In genomic region chr2:9141411-9141810, GRCm38 (mm10) we compare ENCODE assay signal across 22 mouse cellular contexts.
DNase-seq lines count a peak whose midpoint lies in the region; ATAC-seq and TF ChIP-seq lines count a peak whose summit lies in the region.
"Had no signal": no experiment of that assay in that cellular context is flagged by ENCODE, and none has a peak within 500 bp of the region (broad histone marks: within the 10 kb centered on the region; RNA-seq: fewer than 3 reads in every experiment).

No protein-coding gene starts in this region.

- peak overlapping the region; percentile 37 for H3K4me2 ChIP-seq in myocyte (ENCODE audit: low read depth)
- H3K4me2 ChIP-seq in midbrain, embryonic 11.5 days, result no peak overlapping the region
- H3K4me2 ChIP-seq: embryonic facial prominence, embryonic 13.5 days; forebrain, embryonic 12.5 days; heart, embryonic 11.5 days; heart, embryonic 15.5 days; hindbrain, embryonic 12.5 days had no signal

- 88% methylated on average over 1 of the region's 1 CpGs for WGBS in midbrain, embryonic 11.5 days

- H3K36me3 ChIP-seq in C2C12 (ENCODE audit: control insufficient read depth, insufficient read depth), result no peaks in the 10 kb centered on the region
- H3K36me3 ChIP-seq in G1E (replicated peaks), result no peaks in the 10 kb centered on the region
- H3K36me3 ChIP-seq in myocyte (ENCODE audit: control insufficient read depth, insufficient read depth), result no peaks in the 10 kb centered on the region
- no peaks in the 10 kb centered on the region for H3K36me3 ChIP-seq in midbrain, embryonic 11.5 days (ENCODE audit: control insufficient read depth, insufficient read depth, low read length)
- H3K36me3 ChIP-seq: embryonic facial prominence, embryonic 13.5 days; forebrain, embryonic 12.5 days; heart, embryonic 15.5 days; hindbrain, embryonic 12.5 days had no signal

- peak; percentile 34; the same call in 1 of the 2 replicates for ATAC-seq in G1E (ENCODE audit: extremely low read depth, insufficient number of reproducible peaks, low FRiP score, poor library complexity, severe bottlenecking)
- ATAC-seq in midbrain, embryonic 11.5 days (ENCODE audit: low FRiP score), result no peak
- ATAC-seq: forebrain, embryonic 16.5 days; hindbrain, postnatal 0 days; intestine, embryonic 16.5 days had no signal

- no peak for DNase-seq in G1E (ENCODE audit: low spot score)
- DNase-seq in adipocyte (ENCODE audit: low spot score), result peak; percentile 6
- no peak for DNase-seq in lung, postnatal 4 days
- DNase-seq in midbrain, embryonic 11.5 days (ENCODE audit: low spot score, missing footprints), result no peak
- DNase-seq in spleen, postnatal 14 days (ENCODE audit: low spot score in 2 of 2), result no peak
- DNase-seq in gastrocnemius, adult 18-20 months (ENCODE audit: low spot score), result no peak
- DNase-seq: adrenal gland, postnatal 10 days; cerebellum, adult 11-12 months; cerebellum, adult 9-10 months; cerebellum, postnatal 25 days; gastrocnemius, postnatal 14 days; heart, adult 2 months had no signal

- no peaks in the 10 kb centered on the region for H3K9me3 ChIP-seq in G1E (replicated peaks)
- H3K9me3 ChIP-seq in midbrain, embryonic 11.5 days (ENCODE audit: control insufficient read depth, low read length), result no peaks in the 10 kb centered on the region
- H3K9me3 ChIP-seq: embryonic facial prominence, embryonic 13.5 days; forebrain, embryonic 12.5 days; heart, embryonic 15.5 days; hindbrain, embryonic 12.5 days had no signal

- H3ac ChIP-seq in C2C12 (ENCODE audit: control insufficient read depth, insufficient read length, low read depth), result no peak overlapping the region
- no peak overlapping the region for H3ac ChIP-seq in myocyte (ENCODE audit: control insufficient read depth, insufficient read length)

- H3K9ac ChIP-seq in midbrain, embryonic 11.5 days (ENCODE audit: low read length), result no peak overlapping the region
- H3K9ac ChIP-seq: embryonic facial prominence, embryonic 13.5 days; forebrain, embryonic 12.5 days; heart, embryonic 15.5 days; hindbrain, embryonic 12.5 days had no signal

- no peak for TF ChIP-seq POLR2A in myocyte (IDR thresholded peaks at IDR 0.05; ENCODE audit: insufficient read length, low read depth)

- H3K79me2 ChIP-seq in C2C12 (ENCODE audit: control insufficient read depth, insufficient read depth), result no peaks in the 10 kb centered on the region
- no peaks in the 10 kb centered on the region for H3K79me2 ChIP-seq in myocyte (ENCODE audit: control insufficient read depth, insufficient read depth)

- H3K27me3 ChIP-seq in C2C12 (ENCODE audit: control insufficient read depth, insufficient read depth, insufficient read length) (no peaks in the 10 kb centered on the region), G1E (ENCODE audit: insufficient read depth, low read length) (no peaks in the 10 kb centered on the region), myocyte (ENCODE audit: control insufficient read depth, insufficient read depth, insufficient read length) (no peaks in the 10 kb centered on the region)
- no peaks in the 10 kb centered on the region for H3K27me3 ChIP-seq in midbrain, embryonic 11.5 days (ENCODE audit: control insufficient read depth, insufficient read depth, low read length)
- H3K27me3 ChIP-seq: embryonic facial prominence, embryonic 13.5 days; forebrain, embryonic 12.5 days; heart, embryonic 15.5 days; hindbrain, embryonic 12.5 days had no signal

- H3K27ac ChIP-seq in midbrain, embryonic 11.5 days (ENCODE audit: low read depth, low read length), result no peak overlapping the region
- H3K27ac ChIP-seq: embryonic facial prominence, embryonic 13.5 days; forebrain, embryonic 12.5 days; heart, adult 2 months; heart, embryonic 15.5 days; hindbrain, embryonic 12.5 days; hindbrain, postnatal 0 days had no signal

- H3K4me3 ChIP-seq in C2C12 (ENCODE audit: insufficient read depth, poor library complexity, severe bottlenecking) (no peak overlapping the region), G1E (ENCODE audit: low read depth, low read length) (no peak overlapping the region), myocyte (no peak overlapping the region)
- H3K4me3 ChIP-seq in midbrain, embryonic 11.5 days (ENCODE audit: low read depth, low read length), result no peak overlapping the region
- H3K4me3 ChIP-seq: embryonic facial prominence, embryonic 13.5 days; forebrain, embryonic 12.5 days; heart, adult 2 months; heart, embryonic 15.5 days; hindbrain, embryonic 12.5 days had no signal

- no peaks in the 10 kb centered on the region for H3K79me3 ChIP-seq in C2C12 (ENCODE audit: low read depth)

- TF ChIP-seq CTCF in C2C12 (IDR thresholded peaks at IDR 0.05; ENCODE audit: control insufficient read depth, insufficient read depth, insufficient read length), result no peak
- TF ChIP-seq CTCF in G1E (IDR thresholded peaks at IDR 0.05; ENCODE audit: low read depth, low read length), result no peak

- no peaks in the 10 kb centered on the region for H3K4me1 ChIP-seq in G1E (ENCODE audit: insufficient read depth, low read depth, low read length)
- no peaks in the 10 kb centered on the region for H3K4me1 ChIP-seq in midbrain, embryonic 11.5 days (ENCODE audit: control insufficient read depth, insufficient read depth, low read length)
- H3K4me1 ChIP-seq: embryonic facial prominence, embryonic 13.5 days; forebrain, embryonic 12.5 days; heart, embryonic 15.5 days; hindbrain, embryonic 12.5 days had no signal

TF ChIP-seq in C2C12, 6 proteins besides CTCF, POLR2A, EP300 and RAD21:
- TF ChIP-seq USF1 (IDR thresholded peaks at IDR 0.05; ENCODE audit: low read depth) (no peak), CEBPB (IDR thresholded peaks at IDR 0.05; ENCODE audit: low read depth) (no peak), MAX (IDR thresholded peaks at IDR 0.05) (no peak), MYOG (IDR thresholded peaks at IDR 0.05; ENCODE audit: control insufficient read depth, extremely low read depth, insufficient read length) (no peak), FOSL1 (IDR thresholded peaks at IDR 0.05; ENCODE audit: insufficient read depth, low read length, poor library complexity, severe bottlenecking) (peak; percentile 96), MYOD1 (IDR thresholded peaks at IDR 0.05; ENCODE audit: control insufficient read depth, insufficient read length, low read depth) (no peak)

TF ChIP-seq in myocyte, 11 proteins besides CTCF, POLR2A, EP300 and RAD21:
- no peak for TF ChIP-seq REST (IDR thresholded peaks at IDR 0.05; ENCODE audit: insufficient read depth, insufficient read length)
- no peak for TF ChIP-seq E2F4 (IDR thresholded peaks at IDR 0.05; ENCODE audit: insufficient read depth)
- TF ChIP-seq MYOG (IDR thresholded peaks at IDR 0.05; ENCODE audit: control insufficient read depth in 1 of 3, insufficient read depth in 1 of 3, insufficient read length in 2 of 3, low read depth in 2 of 3), result no peak
- TF ChIP-seq CEBPB (IDR thresholded peaks at IDR 0.05; ENCODE audit: insufficient read depth, poor library complexity, severe bottlenecking), result no peak
- TF ChIP-seq USF1 (IDR thresholded peaks at IDR 0.05; ENCODE audit: low read depth), result no peak
- TF ChIP-seq TCF12 (IDR thresholded peaks at IDR 0.05; ENCODE audit: insufficient read depth, poor library complexity, severe bottlenecking), result no peak
TF ChIP-seq in myocyte: peak in this region for 0.
